Mouse (Mus musculus) liver, postnatal 0 days (tissue): ENCODE results near the gene Gpatch2l.

Experiments
- CTCF ChIP-seq: sonication (generic); IDR thresholded peaks from 2 replicates; pipeline ENCODE4 v1.5.1; 2016; ENCODE audit warnings: antibody characterized with exemption, low read depth
- EP300 ChIP-seq: IDR thresholded peaks from 2 replicates; pipeline ENCODE4 v1.6.1; 2016; ENCODE audit warnings: antibody characterized with exemption, low read depth, mild to moderate bottlenecking

DNA sequence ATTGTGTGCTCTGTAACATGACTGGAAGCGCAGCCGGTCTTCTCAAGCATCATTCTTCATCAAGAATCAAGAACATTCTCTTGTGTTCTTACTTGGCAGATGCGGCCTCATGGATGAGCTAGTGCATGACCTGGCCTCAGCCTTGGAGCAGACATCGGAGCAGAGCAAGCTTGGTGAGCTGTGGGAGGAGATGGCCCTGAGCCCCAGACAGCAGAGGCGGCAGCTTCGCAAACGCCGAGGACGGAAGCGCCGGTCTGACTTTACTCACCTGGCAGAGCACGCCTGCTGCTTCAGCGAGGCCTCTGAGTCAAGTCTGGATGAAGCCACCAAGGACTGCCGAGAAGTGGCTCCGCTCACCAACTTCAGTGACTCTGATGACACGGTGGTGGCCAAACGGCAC, 2.3 kb downstream of the Gpatch2l start:
- TF ChIP-seq CTCF (no peak), EP300 (no peak)
